Mouse (Mus musculus): Measurements from ENCODE around the gene Ly9. TPM values are rescaled to one million over a fixed set of nuclear protein-coding genes. Genes with fewer than 3 reads are reported as not detected.

Ly9 gene
- total RNA-seq, 2 experiments from 2014 or later: 0.26 to 0.66 TPM

GRCm38 (mm10) chr1:171606656-171607055, 554 bp downstream of the Ly9 start:
- no peak for DNase-seq
- intact Hi-C loops (cut with DNase I): no loop called here

GRCm38 (mm10) chr1:171604686-171605085, 2.5 kb downstream of the Ly9 start:
- intact Hi-C loops (cut with DNase I): no loop called here
- no peak for DNase-seq

- DNase-seq: no peak
- intact Hi-C loops (cut with DNase I): no loop called here
Observed at GRCm38 (mm10) chr1:171584584-171584983, 22.6 kb downstream of the Ly9 start.

- intact Hi-C loops (cut with DNase I): no loop called here
- DNase-seq: no peak
Observed at GRCm38 (mm10) chr1:171577168-171577567, 30.0 kb downstream of the Ly9 start.

- DNase-seq: no peak
- intact Hi-C loops (cut with DNase I): loop anchor here (5.0 kb wide), 1 partner anchor 206 kb away; the partner anchor contains the start of gene Klhdc9
Observed at GRCm38 (mm10) chr1:171568436-171568835, 38.8 kb downstream of the Ly9 start.

- intact Hi-C loops (cut with DNase I): loop anchor here (1.0 to 5.0 kb wide), 2 partner anchors 63 to 204 kb away; partner anchors contain the start of genes Alyref2 and Klhdc9
- DNase-seq: peak; percentile 51 to 72
Observed at GRCm38 (mm10) chr1:171566777-171567176, 40.4 kb downstream of the Ly9 start.

GRCm38 (mm10) chr1:171565888-171566287, 41.3 kb downstream of the Ly9 start:
- no peak for DNase-seq
- intact Hi-C loops (cut with DNase I): loop anchor here (5.0 kb wide), 1 partner anchor 204 kb away; the partner anchor contains the start of gene Klhdc9

GRCm38 (mm10) chr1:171564247-171564646, 43.0 kb downstream of the Ly9 start:
- intact Hi-C loops (cut with DNase I): no loop called here
- DNase-seq: peak; percentile 8 to 15

GRCm38 (mm10) chr1:171563042-171563441, 44.2 kb downstream of the Ly9 start:
- intact Hi-C loops (cut with DNase I): no loop called here
- DNase-seq: no peak

- intact Hi-C loops (cut with DNase I): no loop called here
- DNase-seq: no peak
Observed at GRCm38 (mm10) chr1:171561639-171562225, 45.5 kb downstream of the Ly9 start.

GRCm38 (mm10) chr1:171561200-171561599, 46.0 kb downstream of the Ly9 start:
- intact Hi-C loops (cut with DNase I): no loop called here

GRCm38 (mm10) chr1:171560262-171560661, 46.9 kb downstream of the Ly9 start:
- intact Hi-C loops (cut with DNase I): no loop called here
- no peak for DNase-seq

More at GRCm38 (mm10) chr1:171561200-171561599, 46.0 kb downstream of the Ly9 start:
- DNase-seq: no peak

GRCm38 (mm10) chr1:171558898-171559297, 48.3 kb downstream of the Ly9 start, which contains the start of gene Cd244a:
Cd244a (plus strand) TSS chr1:171559193.
- no peak for DNase-seq
- intact Hi-C loops (cut with DNase I): no loop called here

- no peak for DNase-seq
- intact Hi-C loops (cut with DNase I): no loop called here
Observed at GRCm38 (mm10) chr1:171558407-171558806, 48.8 kb downstream of the Ly9 start.

- intact Hi-C loops (cut with DNase I): no loop called here
Observed at GRCm38 (mm10) chr1:171556366-171556765, 50.8 kb downstream of the Ly9 start.

GRCm38 (mm10) chr1:171553359-171554341, 53.6 kb downstream of the Ly9 start:
- intact Hi-C loops (cut with DNase I): no loop called here
- no peak for DNase-seq

More at GRCm38 (mm10) chr1:171556366-171556765, 50.8 kb downstream of the Ly9 start:
- no peak for DNase-seq

- DNase-seq: no peak
- intact Hi-C loops (cut with DNase I): no loop called here
Observed at GRCm38 (mm10) chr1:171552230-171552629, 55.0 kb downstream of the Ly9 start.

GRCm38 (mm10) chr1:171551326-171551725, 55.9 kb downstream of the Ly9 start:
- intact Hi-C loops (cut with DNase I): no loop called here
- DNase-seq: no peak

GRCm38 (mm10) chr1:171540694-171541093, 66.5 kb downstream of the Ly9 start:
- no peak for DNase-seq
- intact Hi-C loops (cut with DNase I): no loop called here
